Mouse (Mus musculus): Measurements from ENCODE around the gene Lipm. TPM values are rescaled to one million over a fixed set of nuclear protein-coding genes. Genes with fewer than 3 reads are reported as not detected.

The Lipm gene
- polyA plus RNA-seq (2012) = not detected in 2 replicates

DNA sequence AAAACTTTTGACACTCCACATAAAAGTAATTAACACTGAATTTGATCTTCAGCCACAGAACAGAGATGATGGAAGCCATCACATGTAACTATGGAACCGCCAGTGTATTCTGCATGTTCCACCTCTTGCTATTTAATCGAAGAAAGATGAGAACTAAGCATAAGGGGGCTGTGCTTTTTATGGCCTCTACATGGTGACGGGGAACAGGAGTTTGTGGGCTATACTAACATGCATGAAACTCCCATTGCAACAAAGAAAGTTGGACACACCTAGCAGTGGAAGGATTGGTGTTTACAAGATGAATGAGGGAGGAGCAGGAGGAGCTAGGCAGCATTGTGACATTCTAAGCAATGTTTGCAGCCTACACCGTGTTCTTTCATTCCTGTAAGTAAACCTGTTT, at the start of gene Lipm:
Lipm (plus strand) TSS at position 301 of the 400 bp plus-strand sequence.

DNA sequence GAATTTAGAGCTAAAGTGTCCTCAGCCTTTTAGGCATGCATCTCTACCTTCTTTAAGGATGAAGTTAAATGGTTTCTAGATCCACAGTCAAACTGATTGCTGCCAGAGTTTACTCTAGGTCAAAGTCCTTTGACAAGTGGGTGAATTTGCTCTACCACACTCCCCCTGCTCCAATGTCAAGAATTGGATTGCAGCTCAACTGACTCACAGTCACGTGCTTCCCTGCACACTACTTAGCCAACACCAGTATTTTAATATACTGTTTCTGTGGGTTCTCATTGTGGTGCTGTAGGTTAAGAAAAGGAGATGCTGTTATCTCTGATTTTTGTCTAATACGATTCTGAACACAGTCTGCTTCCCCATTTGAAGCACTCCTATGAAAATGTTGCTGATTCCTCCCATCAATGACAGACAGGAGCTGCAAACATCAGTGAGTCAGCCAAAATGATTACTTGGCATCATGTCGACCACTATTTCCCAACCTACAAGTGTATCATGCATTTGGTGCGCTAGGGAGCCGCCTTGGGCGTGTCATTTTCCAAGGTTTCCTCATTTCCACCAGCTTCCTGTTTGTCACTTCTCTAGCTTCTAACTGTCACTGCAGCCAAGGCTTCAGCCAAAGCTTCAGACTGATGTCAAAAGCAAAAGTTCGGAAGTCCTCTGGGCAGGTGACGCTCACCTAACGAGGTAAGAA, 33.8 kb upstream of the Lipm start, which contains the start of gene Lipn:
Lipn (plus strand) TSS at position 580 of the 694 bp plus-strand sequence.

DNA sequence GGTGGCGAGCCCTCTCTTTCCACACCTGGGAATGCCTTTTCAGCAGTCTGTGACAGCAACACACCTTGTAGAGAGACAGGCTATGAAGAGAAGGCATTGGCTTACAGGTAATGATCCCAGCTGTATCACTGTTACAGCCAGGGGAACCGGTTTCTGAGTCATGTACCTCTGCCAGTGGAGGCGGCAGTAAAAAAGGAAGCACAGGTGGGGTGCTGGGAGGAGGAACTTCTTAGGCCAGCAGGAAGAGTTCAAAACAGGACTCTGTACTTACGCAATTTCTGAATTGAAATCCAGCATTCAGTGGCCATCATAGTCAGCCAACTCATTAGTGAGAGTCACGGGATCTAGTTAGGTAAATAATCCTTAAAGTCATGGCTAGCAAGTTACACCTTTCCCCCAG, 65.2 kb downstream of the Lipm start, which contains the start of gene Ankrd22:
Ankrd22 (minus strand) TSS at position 163 of the 400 bp plus-strand sequence.

Other genes starting within 250 kb of the Lipm start
- not detected in 2 replicates for gene Lipf, start 139.7 kb upstream of the Lipm start, polyA plus RNA-seq (2012)
- not detected in 2 replicates for gene Lipk, start 92.6 kb upstream of the Lipm start, polyA plus RNA-seq (2012)
- not detected in 2 replicates for gene Lipn, start 33.6 kb upstream of the Lipm start, polyA plus RNA-seq (2012)
- 0.03 and 0.14 TPM in 2 replicates for gene Ankrd22, start 65.1 kb downstream of the Lipm start, polyA plus RNA-seq (2012)
- gene Stambpl1, start 91.3 kb downstream of the Lipm start, polyA plus RNA-seq (2012) = 3.9 and 4.7 TPM in 2 replicates
- not detected in 2 replicates for gene Acta2, start 154.7 kb downstream of the Lipm start, polyA plus RNA-seq (2012)
- 0.05 and 0.11 TPM in 2 replicates for gene Fas, start 189.7 kb downstream of the Lipm start, polyA plus RNA-seq (2012)